Mouse (Mus musculus): ENCODE results near the gene Akap1. TPM values are rescaled to one million over a fixed set of nuclear protein-coding genes. Genes with fewer than 3 reads are reported as not detected.

The Akap1 gene
- polyA plus RNA-seq (2012; ENCODE audit: low replicate concordance): 5.7 and 11.4 TPM in 2 replicates

GRCm38 (mm10) chr11:88864458-88865197 lies at the start of gene Akap1:
Gene Akap1 (minus strand): TSS chr11:88864586.

Other genes with a start within 250 kb of the Akap1 start
- gene Msi2, start 146.1 kb downstream of the Akap1 start, polyA plus RNA-seq (2012; ENCODE audit: low replicate concordance): 8.5 and 8.6 TPM in 2 replicates
- 1.1 and 4.7 TPM in 2 replicates for gene Scpep1, start 90.9 kb upstream of the Akap1 start, polyA plus RNA-seq (2012; ENCODE audit: low replicate concordance)
- gene Elobl, start 102.3 kb upstream of the Akap1 start, polyA plus RNA-seq (2012; ENCODE audit: low replicate concordance): not detected in 2 replicates
- gene Coil, start 105.7 kb upstream of the Akap1 start, polyA plus RNA-seq (2012; ENCODE audit: low replicate concordance): 5.8 and 10.8 TPM in 2 replicates
- 65.6 and 75.5 TPM in 2 replicates for gene Trim25, start 134.8 kb upstream of the Akap1 start, polyA plus RNA-seq (2012; ENCODE audit: low replicate concordance)
- 0.60 and 1.5 TPM in 2 replicates for gene Dgke, start 202.3 kb upstream of the Akap1 start, polyA plus RNA-seq (2012; ENCODE audit: low replicate concordance)
- not detected in 2 replicates for gene Gm525, start 209.3 kb upstream of the Akap1 start, polyA plus RNA-seq (2012; ENCODE audit: low replicate concordance)

Measured in leukemia stem cell, adult 10-12 weeks (primary cell).